Mouse (Mus musculus) bone marrow macrophage, adult 2 months (primary cell): ENCODE data around the gene Kbtbd12.

Source experiments
- CTCF ChIP-seq: IDR thresholded peaks from 2 replicates; pipeline ENCODE4 v1.5.1; 2012; ENCODE audit warnings: low read depth, mild to moderate bottlenecking, low read length, moderate library complexity
- POLR2A ChIP-seq: IDR thresholded peaks from 2 replicates; pipeline ENCODE4 v1.6.1; 2012; ENCODE audit warnings: mild to moderate bottlenecking, low read depth, low read length, borderline replicate concordance

- TF ChIP-seq CTCF (no peak), POLR2A (no peak)
Measured at GRCm38 (mm10) chr6:88661696-88662095, 23.9 kb upstream of the Kbtbd12 start.
